Mouse (Mus musculus): ENCODE measurements around the gene Cep162. TPM values are rescaled to one million over a fixed set of nuclear protein-coding genes. Genes with fewer than 3 reads are reported as not detected.

The Cep162 gene
- polyA plus RNA-seq, 1 experiment from 2014 or later = 10.0 TPM

- H3K9me3 ChIP-seq = no peaks in the 10 kb centered on the region
- H3K27ac ChIP-seq = no peak overlapping the region
- no peaks in the 10 kb centered on the region for H3K27me3 ChIP-seq
- no peak overlapping the region for H3K9ac ChIP-seq (replicated peaks)
- H3K4me3 ChIP-seq (replicated peaks) = no peak overlapping the region
- no peaks in the 10 kb centered on the region for H3K4me1 ChIP-seq (replicated peaks)
- no peak for ATAC-seq (ENCODE audit: insufficient number of reproducible peaks, insufficient read depth, low FRiP score, low TSS enrichment, low read depth)
- peaks cover 57% of the 10 kb centered on the region for H3K36me3 ChIP-seq
- WGBS = 89% methylated on average over 6 of the region's 6 CpGs
- H3K4me2 ChIP-seq = no peak overlapping the region
These were observed 57.3 kb downstream of the Cep162 start for GRCm38 (mm10) chr9:87198036-87198435.

GRCm38 (mm10) chr9:87197277-87197676, 58.1 kb downstream of the Cep162 start:
- Histone ChIP-seq H3K27ac (no peak overlapping the region), H3K9ac (replicated peaks) (no peak overlapping the region), H3K4me2 (no peak overlapping the region), H3K36me3 (peaks cover 57% of the 10 kb centered on the region), H3K4me3 (replicated peaks) (no peak overlapping the region), H3K27me3 (no peaks in the 10 kb centered on the region), H3K9me3 (peaks cover 3% of the 10 kb centered on the region), H3K4me1 (replicated peaks) (no peaks in the 10 kb centered on the region)
- WGBS = 87% methylated on average over 3 of the region's 3 CpGs
- ATAC-seq (ENCODE audit: insufficient number of reproducible peaks, insufficient read depth, low FRiP score, low TSS enrichment, low read depth) = no peak

- Histone ChIP-seq H3K36me3 (peaks cover 59% of the 10 kb centered on the region), H3K4me2 (no peak overlapping the region), H3K27ac (no peak overlapping the region), H3K9ac (replicated peaks) (no peak overlapping the region), H3K4me1 (replicated peaks) (no peaks in the 10 kb centered on the region), H3K4me3 (replicated peaks) (no peak overlapping the region), H3K27me3 (no peaks in the 10 kb centered on the region), H3K9me3 (peaks cover 18% of the 10 kb centered on the region)
- WGBS = 15% methylated on average over 1 of the region's 1 CpGs
- ATAC-seq (ENCODE audit: insufficient number of reproducible peaks, insufficient read depth, low FRiP score, low TSS enrichment, low read depth) = no peak
These were observed 61.6 kb downstream of the Cep162 start for GRCm38 (mm10) chr9:87193721-87194120.

GRCm38 (mm10) chr9:87187336-87187735, 68.0 kb downstream of the Cep162 start:
- Histone ChIP-seq H3K36me3 (peaks cover 27% of the 10 kb centered on the region), H3K9ac (replicated peaks) (no peak overlapping the region), H3K9me3 (peaks cover 16% of the 10 kb centered on the region), H3K27me3 (no peaks in the 10 kb centered on the region), H3K4me1 (replicated peaks) (no peaks in the 10 kb centered on the region), H3K4me3 (replicated peaks) (no peak overlapping the region), H3K4me2 (no peak overlapping the region), H3K27ac (no peak overlapping the region)
- no peak for ATAC-seq (ENCODE audit: insufficient number of reproducible peaks, insufficient read depth, low FRiP score, low TSS enrichment, low read depth)
- 88% methylated on average over 4 of the region's 4 CpGs for WGBS

DNA sequence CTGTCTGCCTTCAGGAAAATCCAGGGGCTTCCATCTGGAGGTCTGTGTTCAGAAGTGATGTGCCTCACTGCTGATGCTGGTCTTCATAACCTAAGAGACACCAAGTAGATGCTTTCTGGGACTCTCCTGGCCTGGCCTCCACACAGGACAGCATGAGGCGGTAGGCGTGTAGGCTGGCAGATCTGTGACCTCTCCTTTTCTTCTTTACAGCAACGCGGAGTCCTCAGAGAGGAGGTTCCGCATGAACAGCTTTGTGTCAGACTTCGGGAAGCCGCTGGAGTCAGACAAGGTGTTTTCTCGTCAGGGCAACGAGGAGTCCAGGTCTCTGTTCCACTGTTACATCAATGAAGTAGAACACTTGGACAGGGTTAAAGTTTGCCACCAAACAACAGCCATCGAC, 73.1 kb downstream of the Cep162 start:
- Histone ChIP-seq H3K4me3 (replicated peaks) (no peak overlapping the region), H3K27me3 (no peaks in the 10 kb centered on the region), H3K4me2 (no peak overlapping the region), H3K27ac (no peak overlapping the region), H3K9ac (replicated peaks) (no peak overlapping the region), H3K36me3 (no peaks in the 10 kb centered on the region), H3K9me3 (no peaks in the 10 kb centered on the region), H3K4me1 (replicated peaks) (no peaks in the 10 kb centered on the region; the same call in 1 of the 2 replicates)
- WGBS = 92% methylated on average over 10 of the region's 10 CpGs
- ATAC-seq (ENCODE audit: insufficient number of reproducible peaks, insufficient read depth, low FRiP score, low TSS enrichment, low read depth) = no peak

DNA sequence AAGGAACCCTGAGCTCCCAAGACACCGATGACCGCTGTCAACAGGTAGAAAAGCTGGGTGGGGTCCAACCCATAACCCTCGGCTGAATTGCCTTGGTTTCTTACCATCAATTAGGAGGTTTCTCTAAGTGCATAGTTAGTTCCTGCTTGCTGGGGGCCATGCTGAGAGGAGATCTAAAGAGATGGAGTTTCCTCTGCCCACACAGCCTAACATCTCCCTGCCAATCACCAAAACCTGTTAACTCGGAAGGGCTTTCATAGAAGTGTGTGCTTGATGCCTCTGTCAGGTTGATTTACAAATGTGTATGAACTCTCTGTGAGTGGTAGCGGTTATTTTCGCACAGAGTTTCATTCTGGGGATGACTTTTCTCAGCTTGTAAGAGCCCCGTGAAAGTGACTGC, 76.8 kb downstream of the Cep162 start:
- H3K4me3 ChIP-seq (replicated peaks) = no peak overlapping the region
- 51% methylated on average over 7 of the region's 7 CpGs for WGBS
- H3K27ac ChIP-seq = no peak overlapping the region
- H3K4me1 ChIP-seq (replicated peaks) = no peaks in the 10 kb centered on the region; the same call in 1 of the 2 replicates
- no peaks in the 10 kb centered on the region for H3K9me3 ChIP-seq
- no peaks in the 10 kb centered on the region for H3K36me3 ChIP-seq
- H3K9ac ChIP-seq (replicated peaks) = no peak overlapping the region
- ATAC-seq (ENCODE audit: insufficient number of reproducible peaks, insufficient read depth, low FRiP score, low TSS enrichment, low read depth) = no peak
- no peak overlapping the region for H3K4me2 ChIP-seq
- no peaks in the 10 kb centered on the region for H3K27me3 ChIP-seq

DNA sequence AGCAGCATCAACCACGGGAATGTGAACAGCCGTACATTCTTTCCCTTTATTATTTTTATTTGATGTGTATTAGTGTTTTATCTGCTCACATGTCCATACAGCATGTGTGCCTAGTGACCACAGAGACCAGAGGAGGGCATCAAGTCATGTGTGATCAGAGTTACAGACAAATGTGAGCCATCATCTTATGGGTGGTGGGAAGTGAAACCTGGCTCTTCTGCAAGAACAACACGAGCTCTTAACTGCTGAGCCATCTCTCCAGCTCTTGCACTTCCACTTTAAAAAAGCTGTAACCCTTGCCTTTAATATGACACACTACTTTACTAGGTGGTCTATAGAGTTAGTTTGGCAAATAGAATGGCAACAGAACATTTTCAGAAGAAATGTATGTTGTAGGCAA, 83.8 kb downstream of the Cep162 start:
- no peaks in the 10 kb centered on the region for H3K36me3 ChIP-seq
- 87% methylated on average over 3 of the region's 3 CpGs for WGBS
- no peak overlapping the region for H3K27ac ChIP-seq
- no peaks in the 10 kb centered on the region for H3K4me1 ChIP-seq (replicated peaks)
- H3K9ac ChIP-seq (replicated peaks) = no peak overlapping the region
- H3K9me3 ChIP-seq = no peaks in the 10 kb centered on the region
- no peak for ATAC-seq (ENCODE audit: insufficient number of reproducible peaks, insufficient read depth, low FRiP score, low TSS enrichment, low read depth)
- no peak overlapping the region for H3K4me3 ChIP-seq (replicated peaks)
- H3K27me3 ChIP-seq = no peaks in the 10 kb centered on the region
- no peak overlapping the region for H3K4me2 ChIP-seq

GRCm38 (mm10) chr9:87170891-87171290, 84.4 kb downstream of the Cep162 start:
- Histone ChIP-seq H3K27me3 (no peaks in the 10 kb centered on the region), H3K9me3 (no peaks in the 10 kb centered on the region), H3K9ac (replicated peaks) (no peak overlapping the region), H3K27ac (no peak overlapping the region), H3K4me2 (no peak overlapping the region), H3K4me3 (replicated peaks) (no peak overlapping the region), H3K36me3 (no peaks in the 10 kb centered on the region), H3K4me1 (replicated peaks) (no peaks in the 10 kb centered on the region)
- 75% methylated on average over 3 of the region's 3 CpGs for WGBS
- ATAC-seq (ENCODE audit: insufficient number of reproducible peaks, insufficient read depth, low FRiP score, low TSS enrichment, low read depth) = no peak

GRCm38 (mm10) chr9:87169144-87169543, 86.2 kb downstream of the Cep162 start:
- no peak overlapping the region for H3K4me2 ChIP-seq
- no peak for ATAC-seq (ENCODE audit: insufficient number of reproducible peaks, insufficient read depth, low FRiP score, low TSS enrichment, low read depth)
- no peak overlapping the region for H3K27ac ChIP-seq
- H3K4me3 ChIP-seq (replicated peaks) = no peak overlapping the region
- no peak overlapping the region for H3K9ac ChIP-seq (replicated peaks)
- H3K4me1 ChIP-seq (replicated peaks) = no peaks in the 10 kb centered on the region; the same call in 1 of the 2 replicates
- WGBS = 89% methylated on average over 12 of the region's 12 CpGs
- H3K36me3 ChIP-seq = no peaks in the 10 kb centered on the region
- no peaks in the 10 kb centered on the region for H3K27me3 ChIP-seq
- no peaks in the 10 kb centered on the region for H3K9me3 ChIP-seq

DNA sequence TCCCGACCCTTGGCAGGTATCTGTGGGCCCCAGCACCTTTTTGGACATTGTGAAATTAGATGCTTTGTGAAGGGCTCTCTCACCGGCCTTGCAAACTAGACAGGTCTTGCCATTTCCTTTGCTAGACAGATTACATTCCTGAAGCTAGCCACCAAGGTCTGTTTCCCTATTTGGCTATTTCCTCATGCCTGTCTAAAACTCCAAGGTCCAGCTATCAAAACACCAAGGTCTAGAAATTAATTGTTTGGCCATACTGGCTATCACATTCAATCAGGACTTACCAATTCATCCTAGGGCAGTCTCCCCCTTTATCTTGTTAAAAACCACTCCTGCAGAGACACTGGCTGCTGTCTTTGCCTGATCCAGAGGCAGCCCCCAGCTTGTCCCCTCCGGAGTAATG, 87.3 kb downstream of the Cep162 start:
- ATAC-seq (ENCODE audit: insufficient number of reproducible peaks, insufficient read depth, low FRiP score, low TSS enrichment, low read depth) = no peak
- no peaks in the 10 kb centered on the region for H3K9me3 ChIP-seq
- H3K27ac ChIP-seq = no peak overlapping the region
- WGBS = 74% methylated on average over 3 of the region's 3 CpGs
- no peaks in the 10 kb centered on the region for H3K36me3 ChIP-seq
- H3K27me3 ChIP-seq = no peaks in the 10 kb centered on the region
- no peak overlapping the region for H3K4me3 ChIP-seq (replicated peaks)
- no peaks in the 10 kb centered on the region; the same call in 1 of the 2 replicates for H3K4me1 ChIP-seq (replicated peaks)
- H3K4me2 ChIP-seq = no peak overlapping the region
- no peak overlapping the region for H3K9ac ChIP-seq (replicated peaks)

GRCm38 (mm10) chr9:87167001-87167830, 88.1 kb downstream of the Cep162 start:
- H3K36me3 ChIP-seq = no peaks in the 10 kb centered on the region
- no peaks in the 10 kb centered on the region for H3K9me3 ChIP-seq
- H3K4me3 ChIP-seq (replicated peaks) = no peak overlapping the region
- no peak overlapping the region for H3K4me2 ChIP-seq
- no peaks in the 10 kb centered on the region for H3K27me3 ChIP-seq
- no peak overlapping the region for H3K9ac ChIP-seq (replicated peaks)
- H3K27ac ChIP-seq = no peak overlapping the region
- WGBS = 70% methylated on average over 9 of the region's 9 CpGs
- H3K4me1 ChIP-seq (replicated peaks) = no peaks in the 10 kb centered on the region; the same call in 1 of the 2 replicates
- no peak for ATAC-seq (ENCODE audit: insufficient number of reproducible peaks, insufficient read depth, low FRiP score, low TSS enrichment, low read depth)

DNA sequence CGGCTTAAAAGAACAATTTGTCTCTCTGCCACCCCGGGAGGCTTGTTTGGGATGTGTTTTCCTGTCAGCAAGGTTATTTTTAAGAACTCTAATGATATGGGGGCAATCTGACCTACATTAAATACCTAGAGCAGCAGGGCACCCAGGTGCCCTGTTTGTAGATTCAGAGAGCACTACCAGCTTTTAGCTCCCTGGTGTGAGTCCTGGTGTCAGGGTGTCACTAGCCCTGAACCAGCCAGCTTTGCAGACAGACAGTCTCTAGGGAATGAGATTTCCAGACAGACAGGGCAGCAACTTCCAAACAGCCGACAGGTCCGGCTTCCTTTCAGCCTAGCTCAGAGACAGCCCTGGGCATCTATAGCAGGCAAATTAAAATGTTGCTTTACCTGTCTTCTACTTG, 92.8 kb downstream of the Cep162 start:
- no peak overlapping the region for H3K9ac ChIP-seq (replicated peaks)
- no peaks in the 10 kb centered on the region for H3K9me3 ChIP-seq
- no peaks in the 10 kb centered on the region for H3K27me3 ChIP-seq
- H3K4me3 ChIP-seq (replicated peaks) = no peak overlapping the region
- 70% methylated on average over 4 of the region's 4 CpGs for WGBS
- H3K4me2 ChIP-seq = no peak overlapping the region
- H3K36me3 ChIP-seq = no peaks in the 10 kb centered on the region
- ATAC-seq (ENCODE audit: insufficient number of reproducible peaks, insufficient read depth, low FRiP score, low TSS enrichment, low read depth) = no peak
- no peak overlapping the region for H3K27ac ChIP-seq
- H3K4me1 ChIP-seq (replicated peaks) = no peaks in the 10 kb centered on the region; the same call in 1 of the 2 replicates

All from limb, embryonic 12.5 days (tissue).